Mouse (Mus musculus) E14TG2a.4 (cell line): ENCODE data around the gene Gm11037.

ENCODE experiments used
- CTCF ChIP-seq: conservative IDR thresholded peaks from 2 replicates; pipeline ENCODE4 v1.5.1; 2014; ENCODE audit warnings: low read length
- POU5F1 ChIP-seq: IDR thresholded peaks from 2 replicates; pipeline ENCODE4 v1.6.1; 2014; ENCODE audit warnings: low read length, borderline replicate concordance

GRCm38 (mm10) chr2:131105989-131106388 is 27.3 kb upstream of the Gm11037 start:
- no peak for TF ChIP-seq CTCF
- no peak for TF ChIP-seq POU5F1
